Mouse (Mus musculus): ENCODE measurements around the gene Wdr1. TPM values are rescaled to one million over a fixed set of nuclear protein-coding genes. Genes with fewer than 3 reads are reported as not detected.

The Wdr1 gene
- polyA plus RNA-seq, 1 experiment from 2014 or later = 158 TPM

GRCm38 (mm10) chr5:38529724-38530428 is 33.1 kb downstream of the Wdr1 start:
- H3K9me3 ChIP-seq (ENCODE audit: low read length) = no peaks in the 10 kb centered on the region
- WGBS = 72% methylated on average over 6 of the region's 6 CpGs
- H3K9ac ChIP-seq (replicated peaks; ENCODE audit: low read depth) = no peak overlapping the region
- H3K36me3 ChIP-seq (ENCODE audit: insufficient read depth, low read length) = peaks cover 61% of the 10 kb centered on the region
- no peak overlapping the region for H3K27ac ChIP-seq (ENCODE audit: low read length)
- TF ChIP-seq CTCF (IDR thresholded peaks at IDR 0.05) = peak; percentile 63
- no peak for TF ChIP-seq EP300 (IDR thresholded peaks at IDR 0.05)
- no peak overlapping the region for H3K4me3 ChIP-seq (ENCODE audit: low read depth, low read length)
- no peaks in the 10 kb centered on the region for H3K27me3 ChIP-seq (replicated peaks; ENCODE audit: insufficient read depth, low read length)
- no peaks in the 10 kb centered on the region for H3K4me1 ChIP-seq (ENCODE audit: insufficient read depth, low read depth, low read length)
- H3K4me2 ChIP-seq (replicated peaks; ENCODE audit: low read depth, low read length) = no peak overlapping the region
- ATAC-seq (no peak), DNase-seq (ENCODE audit: low spot score) (peak; percentile 15)

- 95% methylated on average over 5 of the region's 5 CpGs for WGBS
- H3K4me3 ChIP-seq (ENCODE audit: low read depth, low read length) = no peak overlapping the region
- H3K9ac ChIP-seq (replicated peaks; ENCODE audit: low read depth) = no peak overlapping the region
- no peak for TF ChIP-seq EP300 (IDR thresholded peaks at IDR 0.05)
- TF ChIP-seq CTCF (IDR thresholded peaks at IDR 0.05) = no peak
- no peak for DNase-seq (ENCODE audit: low spot score)
- H3K27ac ChIP-seq (ENCODE audit: low read length) = no peak overlapping the region
- no peaks in the 10 kb centered on the region for H3K27me3 ChIP-seq (replicated peaks; ENCODE audit: insufficient read depth, low read length)
- H3K36me3 ChIP-seq (ENCODE audit: insufficient read depth, low read length) = peaks cover 18% of the 10 kb centered on the region; the same call in 1 of the 2 replicates
- no peak overlapping the region for H3K4me2 ChIP-seq (replicated peaks; ENCODE audit: low read depth, low read length)
- H3K4me1 ChIP-seq (ENCODE audit: insufficient read depth, low read depth, low read length) = no peaks in the 10 kb centered on the region
- H3K9me3 ChIP-seq (ENCODE audit: low read length) = no peaks in the 10 kb centered on the region
- ATAC-seq = no peak
Observed at GRCm38 (mm10) chr5:38522977-38523376, 40.0 kb downstream of the Wdr1 start.

- no peak for TF ChIP-seq CTCF (IDR thresholded peaks at IDR 0.05)
- no peak for TF ChIP-seq EP300 (IDR thresholded peaks at IDR 0.05)
- H3K4me2 ChIP-seq (replicated peaks; ENCODE audit: low read depth, low read length) = no peak overlapping the region
- ATAC-seq (no peak), DNase-seq (ENCODE audit: low spot score) (no peak)
- no peak overlapping the region for H3K9ac ChIP-seq (replicated peaks; ENCODE audit: low read depth)
- WGBS = 67% methylated on average over 1 of the region's 1 CpGs
- no peaks in the 10 kb centered on the region for H3K4me1 ChIP-seq (ENCODE audit: insufficient read depth, low read depth, low read length)
- H3K9me3 ChIP-seq (ENCODE audit: low read length) = no peaks in the 10 kb centered on the region
- no peak overlapping the region for H3K4me3 ChIP-seq (ENCODE audit: low read depth, low read length)
- H3K27me3 ChIP-seq (replicated peaks; ENCODE audit: insufficient read depth, low read length) = no peaks in the 10 kb centered on the region
- H3K36me3 ChIP-seq (ENCODE audit: insufficient read depth, low read length) = 0 out of 2 replicates have a peak, but pooled peaks cover 5% of the 10 kb centered on the region
- no peak overlapping the region for H3K27ac ChIP-seq (ENCODE audit: low read length)
Observed at GRCm38 (mm10) chr5:38520838-38521237, 42.2 kb downstream of the Wdr1 start.

DNA sequence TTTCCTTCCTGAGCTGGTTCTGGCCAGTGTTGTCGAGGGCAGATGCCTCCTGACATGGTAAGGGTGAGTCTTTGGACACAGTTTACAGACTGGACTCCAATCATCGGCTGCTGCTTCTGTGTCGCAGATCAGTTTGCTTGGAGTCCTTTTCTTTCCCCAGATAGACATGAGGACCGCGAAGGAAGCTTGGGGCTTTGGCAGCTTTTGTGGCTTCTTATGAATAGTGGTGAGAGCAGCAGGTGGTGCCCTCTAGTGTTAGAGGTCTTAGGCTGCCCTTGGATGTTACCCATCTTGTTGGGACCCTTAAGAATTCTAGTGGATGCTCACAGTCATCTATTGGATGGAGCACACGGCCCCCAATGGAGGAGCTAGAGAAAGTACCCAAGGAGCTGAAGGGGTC is 46.8 kb downstream of the Wdr1 start:
- WGBS = 55% methylated on average over 6 of the region's 6 CpGs
- H3K27ac ChIP-seq (ENCODE audit: low read length) = no peak overlapping the region
- H3K36me3 ChIP-seq (ENCODE audit: insufficient read depth, low read length) = no peaks in the 10 kb centered on the region
- TF ChIP-seq EP300 (IDR thresholded peaks at IDR 0.05) (no peak), CTCF (IDR thresholded peaks at IDR 0.05) (peak; percentile 65)
- no peaks in the 10 kb centered on the region for H3K4me1 ChIP-seq (ENCODE audit: insufficient read depth, low read depth, low read length)
- H3K9ac ChIP-seq (replicated peaks; ENCODE audit: low read depth) = no peak overlapping the region
- H3K9me3 ChIP-seq (ENCODE audit: low read length) = no peaks in the 10 kb centered on the region
- ATAC-seq (no peak), DNase-seq (ENCODE audit: low spot score) (peak; percentile 56)
- no peak overlapping the region for H3K4me3 ChIP-seq (ENCODE audit: low read depth, low read length)
- no peaks in the 10 kb centered on the region for H3K27me3 ChIP-seq (replicated peaks; ENCODE audit: insufficient read depth, low read length)
- H3K4me2 ChIP-seq (replicated peaks; ENCODE audit: low read depth, low read length) = no peak overlapping the region

- WGBS = 15% methylated on average over 2 of the region's 2 CpGs
- Histone ChIP-seq H3K9ac (replicated peaks; ENCODE audit: low read depth) (no peak overlapping the region), H3K4me1 (ENCODE audit: insufficient read depth, low read depth, low read length) (no peaks in the 10 kb centered on the region), H3K4me2 (replicated peaks; ENCODE audit: low read depth, low read length) (no peak overlapping the region), H3K27ac (ENCODE audit: low read length) (no peak overlapping the region), H3K9me3 (ENCODE audit: low read length) (no peaks in the 10 kb centered on the region), H3K4me3 (ENCODE audit: low read depth, low read length) (no peak overlapping the region), H3K27me3 (replicated peaks; ENCODE audit: insufficient read depth, low read length) (no peaks in the 10 kb centered on the region), H3K36me3 (ENCODE audit: insufficient read depth, low read length) (no peaks in the 10 kb centered on the region)
- no peak for DNase-seq (ENCODE audit: low spot score)
- ATAC-seq = no peak
- TF ChIP-seq CTCF (IDR thresholded peaks at IDR 0.05) = no peak
- TF ChIP-seq EP300 (IDR thresholded peaks at IDR 0.05) = no peak
Observed at GRCm38 (mm10) chr5:38512991-38513390, 50.0 kb downstream of the Wdr1 start.

DNA sequence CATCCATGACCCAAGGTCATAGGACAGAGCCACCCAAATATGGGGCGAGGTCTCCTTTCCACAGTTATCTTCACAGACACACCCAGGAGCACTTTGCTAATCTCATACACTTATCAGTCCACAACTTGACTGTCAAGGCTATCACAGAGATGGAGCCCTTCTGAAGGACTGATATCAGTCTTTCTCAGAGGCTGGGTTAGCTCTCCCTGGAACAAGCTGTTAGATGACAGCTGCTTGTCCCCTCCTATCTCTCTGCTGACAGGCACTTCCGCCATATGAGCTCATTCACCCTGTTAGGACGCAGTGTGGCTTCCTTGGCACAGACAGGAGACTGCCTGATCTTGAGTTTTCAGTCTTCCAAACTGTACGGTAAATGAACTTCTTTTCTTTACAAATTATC is 53.5 kb downstream of the Wdr1 start:
- WGBS = 60% methylated on average over 4 of the region's 4 CpGs
- H3K9ac ChIP-seq (replicated peaks; ENCODE audit: low read depth) = no peak overlapping the region
- no peaks in the 10 kb centered on the region for H3K27me3 ChIP-seq (replicated peaks; ENCODE audit: insufficient read depth, low read length)
- H3K9me3 ChIP-seq (ENCODE audit: low read length) = no peaks in the 10 kb centered on the region
- TF ChIP-seq CTCF (IDR thresholded peaks at IDR 0.05) (no peak), EP300 (IDR thresholded peaks at IDR 0.05) (no peak)
- no peak overlapping the region for H3K27ac ChIP-seq (ENCODE audit: low read length)
- DNase-seq (ENCODE audit: low spot score) (no peak), ATAC-seq (no peak)
- no peak overlapping the region for H3K4me3 ChIP-seq (ENCODE audit: low read depth, low read length)
- no peaks in the 10 kb centered on the region for H3K4me1 ChIP-seq (ENCODE audit: insufficient read depth, low read depth, low read length)
- H3K4me2 ChIP-seq (replicated peaks; ENCODE audit: low read depth, low read length) = no peak overlapping the region
- no peaks in the 10 kb centered on the region for H3K36me3 ChIP-seq (ENCODE audit: insufficient read depth, low read length)

Measured in lung, postnatal 0 days (tissue).